Mouse (Mus musculus) kidney, adult 2 months (tissue): ENCODE data around the gene Rhot1. TPM values are rescaled to one million over a fixed set of nuclear protein-coding genes. Genes with fewer than 3 reads are reported as not detected.
A peak's percentile ranks its signal among the peaks of the same experiment; 100 is the strongest.

Experiments used
- DNase-seq: peaks from one replicate; pipeline ENCODE4 v3.0.0; 2021
- H3K27ac ChIP-seq: fragments of 200-500 bp; 2 replicates; pipeline ENCODE4 v1.5.1; 2012; ENCODE audit warnings: low read depth, low read length, control low read depth, inconsistent platforms; ENCODE audit not compliant: insufficient read depth
- H3K27me3 ChIP-seq: fragments of 200-500 bp; replicated peaks from 2 replicates; pipeline ENCODE4 v1.6.1; 2012; ENCODE audit warnings: mild to moderate bottlenecking, moderate library complexity, low read length, inconsistent platforms; ENCODE audit not compliant: control insufficient read depth, insufficient read depth
- H3K36me3 ChIP-seq: fragments of 200-500 bp; 2 replicates; pipeline ENCODE4 v1.6.1; 2012; ENCODE audit warnings: mild to moderate bottlenecking, moderate library complexity, low read length, inconsistent platforms; ENCODE audit not compliant: control insufficient read depth, insufficient read depth
- H3K4me1 ChIP-seq: fragments of 200-500 bp; 2 replicates; pipeline ENCODE4 v1.6.1; 2011; ENCODE audit warnings: low read length; ENCODE audit not compliant: control insufficient read depth, insufficient read depth
- H3K4me3 ChIP-seq: fragments of 200-500 bp; 2 replicates; pipeline ENCODE4 v1.5.1; 2011; ENCODE audit warnings: mild to moderate bottlenecking, low read depth, low read length, control low read depth; ENCODE audit not compliant: insufficient read depth
- CTCF ChIP-seq: fragments of 200-500 bp; conservative IDR thresholded peaks from 2 replicates; pipeline ENCODE4 v1.5.1; 2011; ENCODE audit warnings: low read depth, mild to moderate bottlenecking, control low read depth, low read length, moderate library complexity, mixed read lengths; ENCODE audit not compliant: insufficient read depth, insufficient read length
- POLR2A ChIP-seq: fragments of 200-500 bp; IDR thresholded peaks from one replicate; pipeline ENCODE4 v1.6.1; 2011; ENCODE audit warnings: low read depth, low read length, control low read depth
- WGBS: fragments of 180-500 bp; shearing (Covaris S2); methylation state at CpG from one replicate; pipeline ENCODE4 v1.1.7; 2018; 5-methylcytosine and 5-hydroxymethylcytosine counted together
- polyA plus RNA-seq: library from polyadenylated mRNA; depleted of rRNA; stranded (reverse); fragments of >200 nt; gene quantifications from 2 replicates; pipeline ENCODE4 v1.2.3, GENCODE M21; 2012

The Rhot1 gene
- polyA plus RNA-seq, 1 experiment, result 18.3 TPM

GRCm38 (mm10) chr11:80299513-80300235 lies 90.9 kb downstream of the Rhot1 start:
- no peak overlapping the region for H3K4me3 ChIP-seq
- no peak for DNase-seq
- peaks cover 5% of the 10 kb centered on the region; the same call in 1 of the 2 replicates for H3K27me3 ChIP-seq
- H3K4me1 ChIP-seq, result no peaks in the 10 kb centered on the region; the same call in 1 of the 2 replicates
- TF ChIP-seq CTCF (no peak), POLR2A (no peak)
- H3K27ac ChIP-seq, result no peak overlapping the region
- no peaks in the 10 kb centered on the region for H3K36me3 ChIP-seq
- 12% methylated on average over 12 of the region's 12 CpGs for WGBS

GRCm38 (mm10) chr11:80300551-80301315 lies 91.9 kb downstream of the Rhot1 start, which contains the start of gene Rhbdl3:
Rhbdl3 (plus strand) TSS chr11:80300912.
- no peak for TF ChIP-seq POLR2A
- no peak for TF ChIP-seq CTCF
- Histone ChIP-seq H3K4me3 (peak within 1 kb of the TSS; percentile 49), H3K36me3 (no peaks in the 10 kb centered on the region), H3K27ac (no peak within 1 kb of the TSS), H3K27me3 (peaks cover 5% of the 10 kb centered on the region; the same call in 1 of the 2 replicates), H3K4me1 (no peaks in the 10 kb centered on the region; the same call in 1 of the 2 replicates)
- DNase-seq, result peak; percentile 47
- WGBS, result under 1% methylated on average over 79 of the region's 81 CpGs

GRCm38 (mm10) chr11:80301316-80302045 lies 92.7 kb downstream of the Rhot1 start:
- WGBS, result under 1% methylated on average over 51 of the region's 53 CpGs

GRCm38 (mm10) chr11:80302046-80302390 lies 93.2 kb downstream of the Rhot1 start:
- WGBS, result 5% methylated on average over 9 of the region's 9 CpGs
- Histone ChIP-seq H3K4me3 (peak overlapping the region; percentile 49; the same call in 1 of the 2 replicates), H3K27me3 (peaks cover 5% of the 10 kb centered on the region; the same call in 1 of the 2 replicates)

More at GRCm38 (mm10) chr11:80301316-80302045, 92.7 kb downstream of the Rhot1 start:
- H3K4me1 ChIP-seq, result no peaks in the 10 kb centered on the region; the same call in 1 of the 2 replicates
- peak; percentile 41 for DNase-seq
- H3K4me3 ChIP-seq, result peak overlapping the region; percentile 49
- H3K36me3 ChIP-seq, result no peaks in the 10 kb centered on the region
- TF ChIP-seq CTCF (no peak), POLR2A (no peak)
- no peak overlapping the region for H3K27ac ChIP-seq
- peaks cover 5% of the 10 kb centered on the region; the same call in 1 of the 2 replicates for H3K27me3 ChIP-seq

GRCm38 (mm10) chr11:80302536-80302935 lies 93.7 kb downstream of the Rhot1 start:
- Histone ChIP-seq H3K36me3 (no peaks in the 10 kb centered on the region), H3K4me3 (peak overlapping the region; percentile 49; the same call in 1 of the 2 replicates), H3K27ac (no peak overlapping the region), H3K4me1 (no peaks in the 10 kb centered on the region; the same call in 1 of the 2 replicates), H3K27me3 (peaks cover 5% of the 10 kb centered on the region; the same call in 1 of the 2 replicates)
- peak; percentile 81 for DNase-seq
- WGBS, result 1% methylated on average over 11 of the region's 11 CpGs
- TF ChIP-seq CTCF, result no peak
- TF ChIP-seq POLR2A, result no peak

More at GRCm38 (mm10) chr11:80302046-80302390, 93.2 kb downstream of the Rhot1 start:
- H3K4me1 ChIP-seq, result no peaks in the 10 kb centered on the region; the same call in 1 of the 2 replicates
- no peak for TF ChIP-seq POLR2A
- DNase-seq, result no peak
- H3K36me3 ChIP-seq, result no peaks in the 10 kb centered on the region
- H3K27ac ChIP-seq, result no peak overlapping the region

GRCm38 (mm10) chr11:80303746-80304145 lies 94.9 kb downstream of the Rhot1 start:
- no peak for DNase-seq
- peaks cover 5% of the 10 kb centered on the region; the same call in 1 of the 2 replicates for H3K27me3 ChIP-seq
- H3K27ac ChIP-seq, result no peak overlapping the region
- TF ChIP-seq CTCF, result 0 out of 2 replicates have a peak, but pooled peaks have one; percentile 21
- TF ChIP-seq POLR2A, result no peak
- H3K36me3 ChIP-seq, result no peaks in the 10 kb centered on the region
- 89% methylated on average over 3 of the region's 3 CpGs for WGBS
- H3K4me3 ChIP-seq, result no peak overlapping the region
- H3K4me1 ChIP-seq, result no peaks in the 10 kb centered on the region; the same call in 1 of the 2 replicates
